Mouse (Mus musculus): Measurements from ENCODE around the gene Gpn2. TPM values are rescaled to one million over a fixed set of nuclear protein-coding genes. Genes with fewer than 3 reads are reported as not detected.
A peak's percentile ranks its signal among the peaks of the same experiment; 100 is the strongest.

Gpn2 gene
- 10 to 100 TPM in 1 of 2 experiments, 1 to 10 TPM in 1; 9.5 to 10.6 TPM for total RNA-seq (2021)
- long read RNA-seq, experiment 1, transcript Gpn2-201 (5 exons, 1,367 nt), result major isoform, 7 of 10 reads
- long read RNA-seq, experiment 1, partial matches to known transcripts, result 1 of 10 reads
- long read RNA-seq, experiment 1, other reads (novel, unspliced or antisense), result 0 of 10 reads
- long read RNA-seq, experiment 2, transcript Gpn2-201 (5 exons, 1,367 nt), result major isoform, 10 of 14 reads
- long read RNA-seq, experiment 2, partial matches to known transcripts, result 0 of 14 reads
- long read RNA-seq, experiment 2, other reads (novel, unspliced or antisense), result 0 of 14 reads

DNA sequence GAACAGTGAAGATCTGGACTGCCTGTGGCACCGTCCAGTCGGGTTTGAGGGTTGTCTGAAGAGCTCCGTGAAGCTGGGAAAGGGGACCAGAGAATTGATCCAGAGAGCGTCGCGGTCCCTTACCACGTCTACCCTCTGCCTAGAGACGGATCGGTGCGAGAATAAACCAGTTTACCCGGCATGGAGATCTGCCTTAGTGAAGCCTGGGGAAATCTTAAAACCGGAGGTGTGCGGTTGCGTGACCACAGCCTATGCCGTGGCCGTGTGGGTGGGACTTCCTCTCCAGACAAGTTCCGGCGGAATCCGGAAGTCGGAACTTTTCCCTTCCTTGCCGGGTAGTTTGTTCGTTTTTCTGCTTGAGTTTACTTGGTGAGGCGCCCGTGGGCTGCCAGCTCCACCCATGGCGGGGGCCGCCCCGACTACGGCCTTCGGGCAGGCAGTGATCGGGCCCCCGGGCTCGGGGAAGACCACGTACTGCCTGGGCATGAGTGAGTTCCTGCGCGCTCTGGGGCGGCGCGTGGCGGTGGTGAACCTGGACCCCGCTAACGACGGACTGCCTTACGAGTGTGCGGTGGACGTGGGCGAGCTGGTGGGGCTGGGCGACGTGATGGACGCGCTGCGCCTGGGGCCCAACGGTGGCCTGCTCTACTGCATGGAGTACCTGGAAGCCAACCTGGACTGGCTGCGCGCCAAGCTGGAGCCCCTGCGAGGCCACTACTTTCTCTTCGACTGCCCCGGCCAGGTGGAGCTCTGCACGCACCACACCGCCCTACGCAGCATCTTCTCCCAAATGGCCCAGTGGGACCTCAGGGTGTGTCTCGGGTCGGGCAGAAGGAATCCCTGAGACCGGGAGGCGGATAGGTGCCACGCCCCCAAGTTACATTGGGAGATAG lies at the start of gene Gpn2:
Gene Gpn2, plus strand, starts transcription at position 304 of the 893 bp plus-strand sequence.
- intact Hi-C loops (cut with DNase I), result no loop called here
- peak; percentile 85 for DNase-seq (ENCODE audit: low spot score in 2 of 2)

DNA sequence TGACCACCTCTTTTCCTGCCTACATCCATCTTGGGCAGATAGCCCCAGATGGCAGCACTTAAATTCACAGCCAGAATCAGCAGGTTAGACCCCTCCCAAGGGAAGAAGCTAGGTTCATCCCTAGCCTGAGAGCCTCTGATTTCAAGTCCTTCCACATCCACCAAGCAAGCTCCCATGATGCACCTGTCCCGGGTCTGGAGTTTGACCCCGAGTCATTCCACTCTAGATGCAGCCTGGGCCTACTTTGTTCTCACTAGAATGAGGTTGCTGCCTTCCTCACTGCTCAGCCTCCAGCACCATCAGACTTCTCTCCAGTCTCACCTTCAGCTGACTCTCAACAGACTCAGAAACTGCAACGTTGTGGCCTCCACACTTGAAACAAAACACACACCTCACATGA lies 48.1 kb upstream of the Gpn2 start:
- DNase-seq (ENCODE audit: low spot score in 2 of 2), result no peak
- intact Hi-C loops (cut with DNase I), result no loop called here

DNA sequence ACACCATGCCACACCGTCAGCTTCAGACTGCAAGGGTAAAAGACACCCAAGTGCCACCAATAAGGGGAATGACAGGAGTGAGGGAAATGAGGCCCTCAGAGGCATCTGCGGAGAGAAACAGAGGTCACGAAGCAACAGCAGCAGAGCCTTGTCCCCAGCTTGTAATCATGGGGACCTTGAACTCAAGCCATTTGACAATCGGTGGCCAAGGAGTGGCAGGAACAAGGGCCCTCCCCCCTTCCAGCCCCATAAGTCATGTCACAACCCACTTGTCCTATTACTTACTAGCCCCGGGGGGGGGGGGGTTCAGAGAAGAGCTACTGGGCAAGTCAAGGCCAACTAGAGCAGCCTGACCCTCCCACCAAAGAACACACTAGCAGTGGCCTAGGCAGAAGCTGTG lies 47.5 kb upstream of the Gpn2 start:
- no peak for DNase-seq (ENCODE audit: low spot score in 2 of 2)

GRCm38 (mm10) chr4:133545272-133546231 lies 38.6 kb upstream of the Gpn2 start, which contains the start of gene Nudc:
Gene Nudc (minus strand): TSS chr4:133545996.
- DNase-seq (ENCODE audit: low spot score in 2 of 2), result peak; percentile 96
- intact Hi-C loops (cut with DNase I), result no loop called here

More for the DNA sequence above, 47.5 kb upstream of the Gpn2 start:
- intact Hi-C loops (cut with DNase I), result no loop called here

DNA sequence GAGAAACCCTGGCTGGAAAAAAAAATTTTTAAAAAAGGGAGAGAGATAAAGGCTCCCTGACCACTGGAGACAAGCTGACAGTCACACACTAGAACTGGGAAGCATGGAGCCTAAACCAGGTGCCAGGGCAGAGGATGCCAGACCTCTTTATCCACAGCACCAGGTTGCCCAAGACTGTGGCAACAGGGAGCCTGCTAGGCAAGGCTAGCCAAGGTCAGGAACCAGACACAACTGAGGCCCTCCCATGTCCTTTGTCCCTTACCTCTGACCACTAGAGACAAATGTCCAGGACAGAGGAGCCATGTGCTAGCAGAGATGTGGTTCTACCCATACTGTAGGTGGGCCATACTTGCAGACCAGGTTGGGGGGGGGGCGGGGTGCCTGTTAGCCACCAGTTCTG lies 32.1 kb upstream of the Gpn2 start:
- no peak for DNase-seq (ENCODE audit: low spot score in 2 of 2)
- intact Hi-C loops (cut with DNase I), result no loop called here

DNA sequence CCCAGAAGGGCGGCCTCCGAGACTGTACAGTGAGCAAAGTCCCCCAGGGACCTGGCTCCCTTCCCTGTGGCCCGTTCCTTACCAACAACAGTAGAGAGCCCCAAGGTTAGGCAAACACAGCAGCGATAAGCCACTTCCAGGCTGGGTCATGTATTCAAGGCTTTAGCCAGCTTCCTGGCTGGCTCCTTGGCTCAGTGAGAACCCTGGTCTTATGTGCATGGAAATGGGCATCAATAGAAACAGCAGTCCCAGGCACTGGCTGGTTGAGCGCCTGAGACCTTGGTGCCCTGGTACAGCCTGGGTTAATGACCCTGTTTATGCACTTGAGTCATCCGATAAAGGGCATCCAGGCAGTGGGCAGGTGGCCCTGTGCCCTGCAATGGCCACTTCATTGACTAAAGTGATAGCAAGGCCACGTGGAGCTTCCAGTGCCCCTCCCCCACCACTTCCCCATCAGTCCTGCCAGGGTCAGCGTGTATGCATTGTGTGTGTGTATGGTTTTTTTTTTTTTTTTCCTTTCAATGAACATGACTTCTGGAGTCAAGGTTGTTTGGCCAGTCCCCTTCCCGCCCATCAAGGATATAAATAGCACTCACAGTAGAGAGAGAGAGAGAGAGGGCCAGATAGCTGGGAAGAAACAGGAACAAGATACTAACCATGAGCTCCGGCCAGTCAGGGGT lies 31.3 kb upstream of the Gpn2 start, which contains the start of gene Nr0b2:
Gene Nr0b2, plus strand, starts transcription at position 609 of the 680 bp plus-strand sequence.
- DNase-seq (ENCODE audit: low spot score in 2 of 2), result peak in 1 of 2 experiments; percentile 15
- intact Hi-C loops (cut with DNase I), result no loop called here

- intact Hi-C loops (cut with DNase I), result no loop called here
- no peak for DNase-seq (ENCODE audit: low spot score in 2 of 2)
Measured at GRCm38 (mm10) chr4:133553448-133554330, 30.5 kb upstream of the Gpn2 start.

GRCm38 (mm10) chr4:133557041-133557717 lies 27.0 kb upstream of the Gpn2 start:
- DNase-seq (ENCODE audit: low spot score in 2 of 2), result no peak
- intact Hi-C loops (cut with DNase I), result no loop called here

GRCm38 (mm10) chr4:133559846-133560245 lies 24.3 kb upstream of the Gpn2 start:
- intact Hi-C loops (cut with DNase I), result no loop called here
- no peak for DNase-seq (ENCODE audit: low spot score in 2 of 2)

DNA sequence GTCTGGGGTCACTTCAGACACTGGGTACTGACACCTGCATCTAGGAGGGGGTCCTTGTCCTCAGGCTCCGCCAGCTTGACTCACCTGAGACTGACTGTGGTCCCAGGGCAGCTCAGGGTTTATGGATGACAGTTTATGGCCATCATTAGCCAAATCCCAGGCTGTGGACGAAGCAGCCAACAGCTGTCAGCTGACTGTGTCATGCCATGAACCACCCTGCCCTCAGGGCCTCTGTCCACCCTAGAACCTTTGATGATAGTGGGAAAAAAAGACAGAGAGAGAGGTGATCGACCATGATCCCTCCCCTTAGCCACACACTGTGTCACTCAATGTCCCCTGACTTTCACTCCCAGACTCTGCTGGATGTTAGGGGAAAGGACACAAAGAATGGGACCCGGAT lies 22.5 kb upstream of the Gpn2 start:
- DNase-seq (ENCODE audit: low spot score in 2 of 2), result no peak
- intact Hi-C loops (cut with DNase I), result no loop called here

- intact Hi-C loops (cut with DNase I), result no loop called here
- DNase-seq (ENCODE audit: low spot score in 2 of 2), result no peak
Measured at GRCm38 (mm10) chr4:133563123-133563571, 21.0 kb upstream of the Gpn2 start.

- intact Hi-C loops (cut with DNase I), result no loop called here
- no peak for DNase-seq (ENCODE audit: low spot score in 2 of 2)
Measured at GRCm38 (mm10) chr4:133567251-133567650, 16.9 kb upstream of the Gpn2 start.

DNA sequence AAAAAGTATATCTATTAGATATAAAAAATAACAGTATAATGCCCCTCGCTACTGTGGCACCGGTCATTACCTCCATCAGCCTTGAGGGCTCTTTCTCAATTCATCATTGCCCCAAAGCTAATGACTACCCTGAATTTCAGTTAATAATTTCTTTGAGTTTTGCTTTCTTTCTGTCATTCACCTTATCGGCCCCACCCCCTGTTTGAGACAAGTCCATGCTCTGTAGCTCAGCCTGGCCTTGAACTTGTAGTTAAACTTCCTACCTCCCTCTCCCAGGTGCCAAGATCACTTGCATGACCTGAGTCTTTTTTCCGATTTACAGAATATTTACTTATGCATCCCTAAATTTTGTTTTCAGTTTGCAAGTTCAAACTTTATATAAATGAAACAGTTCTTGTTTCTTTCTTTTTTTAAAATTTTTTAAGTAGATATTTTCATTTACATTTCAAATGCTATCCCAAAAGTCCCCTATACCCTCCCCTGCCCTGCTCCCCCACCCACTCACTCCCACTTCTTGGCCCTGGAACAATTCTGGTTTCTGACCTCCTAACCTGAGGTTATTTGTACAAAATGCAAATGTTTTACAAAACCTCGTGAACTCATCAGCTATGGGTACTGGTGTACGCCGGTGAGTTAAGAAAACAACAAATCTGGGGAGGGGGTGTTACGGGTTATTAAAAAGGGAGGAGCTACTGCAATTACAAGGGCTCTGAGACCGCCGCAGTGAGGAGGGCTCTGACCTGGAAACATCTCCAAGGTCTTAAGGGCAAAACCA lies 14.7 kb upstream of the Gpn2 start:
- intact Hi-C loops (cut with DNase I), result no loop called here
- DNase-seq (ENCODE audit: low spot score in 2 of 2), result no peak

- no peak for DNase-seq (ENCODE audit: low spot score in 2 of 2)
- intact Hi-C loops (cut with DNase I), result no loop called here
Measured at GRCm38 (mm10) chr4:133570066-133570466, 14.1 kb upstream of the Gpn2 start.

- peak; percentile 92 to 93 for DNase-seq (ENCODE audit: low spot score in 2 of 2)
- intact Hi-C loops (cut with DNase I), result no loop called here
Measured at GRCm38 (mm10) chr4:133574070-133574842, 9.9 kb upstream of the Gpn2 start, which contains the start of gene Gpatch3. Gene Gpatch3 (plus strand): TSS chr4:133574745.

GRCm38 (mm10) chr4:133574843-133575202 lies 9.3 kb upstream of the Gpn2 start:
- DNase-seq (ENCODE audit: low spot score in 2 of 2), result no peak
- intact Hi-C loops (cut with DNase I), result no loop called here
